Mouse (Mus musculus): ENCODE data around the gene Akain1.

- no peak for TF ChIP-seq CTCF (IDR thresholded peaks at IDR 0.05; ENCODE audit: low read depth, low read length)
- no peak for TF ChIP-seq POLR2A (IDR thresholded peaks at IDR 0.05; ENCODE audit: borderline replicate concordance, low read depth, low read length)
These were observed 58.2 kb downstream of the Akain1 start for GRCm38 (mm10) chr17:69497315-69497714.
